Comparison of ENCODE assay signal across 14 mouse cellular contexts in genomic region chr6:117614386-117614785, GRCm38 (mm10).
DNase-seq lines count a peak whose midpoint lies in the region; ATAC-seq and TF ChIP-seq lines count a peak whose summit lies in the region.
"Had no signal": no experiment of that assay in that cellular context is flagged by ENCODE, and none has a peak within 500 bp of the region (broad histone marks: within the 10 kb centered on the region; RNA-seq: fewer than 3 reads in every experiment).

No protein-coding gene starts in this region.

- DNase-seq in heart, embryonic 10.5 days (ENCODE audit: low spot score): peak; percentile 61
- DNase-seq in heart, postnatal 14 days: no peak
- DNase-seq in lung, embryonic 14.5 days: peak; percentile 27
- DNase-seq in lung, postnatal 0 days (ENCODE audit: low spot score): no peak
- DNase-seq in natural killer cell, adult 2 months (ENCODE audit: low spot score in 2 of 2): no peak
- no peak for DNase-seq in heart, postnatal 36 days
- DNase-seq: B cell, adult 2 months; cerebellum, adult 18-20 months had no signal

- 76% methylated on average over 6 of the region's 6 CpGs for WGBS in heart, embryonic 10.5 days
- 48% methylated on average over 6 of the region's 6 CpGs for WGBS in lung, embryonic 14.5 days
- WGBS in lung, postnatal 0 days: 61% methylated on average over 6 of the region's 6 CpGs
- 48% methylated on average over 6 of the region's 6 CpGs for WGBS in stomach, embryonic 16.5 days

- no peak overlapping the region for H3K27ac ChIP-seq in heart, embryonic 10.5 days
- peak overlapping the region; percentile 27; the same call in 1 of the 2 replicates for H3K27ac ChIP-seq in lung, embryonic 14.5 days (ENCODE audit: low read depth)
- H3K27ac ChIP-seq in lung, postnatal 0 days (ENCODE audit: low read length): no peak overlapping the region
- H3K27ac ChIP-seq in embryonic fibroblast, embryonic 13.5 days (ENCODE audit: insufficient read depth, low read length): peak overlapping the region; percentile 83
- H3K27ac ChIP-seq in stomach, embryonic 16.5 days (ENCODE audit: low read length): peak overlapping the region; percentile 75
- H3K27ac ChIP-seq: forebrain, embryonic 12.5 days; hindbrain, embryonic 13.5 days had no signal

- H3K4me3 ChIP-seq in heart, embryonic 10.5 days: no peak overlapping the region
- no peak overlapping the region for H3K4me3 ChIP-seq in lung, embryonic 14.5 days (ENCODE audit: low read depth, low read length)
- no peak overlapping the region for H3K4me3 ChIP-seq in lung, postnatal 0 days (ENCODE audit: low read depth, low read length)
- H3K4me3 ChIP-seq in embryonic fibroblast, embryonic 13.5 days (ENCODE audit: insufficient read depth, low read length): no peak overlapping the region
- H3K4me3 ChIP-seq in stomach, embryonic 16.5 days (replicated peaks; ENCODE audit: low read length): no peak overlapping the region
- H3K4me3 ChIP-seq: forebrain, embryonic 12.5 days; heart, embryonic 12.5 days; hindbrain, embryonic 13.5 days had no signal

- peak; percentile 18; the same call in 1 of the 2 replicates for ATAC-seq in lung, embryonic 14.5 days (ENCODE audit: insufficient read depth)
- no peak for ATAC-seq in lung, postnatal 0 days
- peak; percentile 15; the same call in 1 of the 2 replicates for ATAC-seq in stomach, embryonic 16.5 days (ENCODE audit: insufficient read depth, low FRiP score)
- ATAC-seq: activated CD4-positive, CD25-positive, alpha-beta regulatory T cell, adult 4 months had no signal

- intact Hi-C loops in heart, postnatal 14 days (cut with DNase I): no loop called here
- intact Hi-C loops in heart, postnatal 36 days (cut with DNase I): no loop called here

- no peak for TF ChIP-seq CTCF in lung, embryonic 14.5 days (IDR thresholded peaks at IDR 0.05; ENCODE audit: low read depth)
- no peak for TF ChIP-seq CTCF in lung, postnatal 0 days (IDR thresholded peaks at IDR 0.05)
- no peak for TF ChIP-seq CTCF in embryonic fibroblast, embryonic 13.5 days (IDR thresholded peaks at IDR 0.05; ENCODE audit: borderline replicate concordance, insufficient read depth, low read length)

- peaks cover 18% of the 10 kb centered on the region for H3K4me1 ChIP-seq in heart, embryonic 10.5 days
- H3K4me1 ChIP-seq in lung, embryonic 14.5 days (ENCODE audit: insufficient read depth): peaks cover 4% of the 10 kb centered on the region
- no peaks in the 10 kb centered on the region for H3K4me1 ChIP-seq in lung, postnatal 0 days (ENCODE audit: insufficient read depth, low read depth, low read length)
- H3K4me1 ChIP-seq in embryonic fibroblast, embryonic 13.5 days (ENCODE audit: control insufficient read depth, insufficient read depth, low read length): peaks cover 18% of the 10 kb centered on the region
- peaks cover 27% of the 10 kb centered on the region for H3K4me1 ChIP-seq in stomach, embryonic 16.5 days (ENCODE audit: control insufficient read depth, insufficient read depth, low read length)
- H3K4me1 ChIP-seq: forebrain, embryonic 12.5 days; hindbrain, embryonic 13.5 days had no signal

- peaks cover 88% of the 10 kb centered on the region for H3K27me3 ChIP-seq in heart, embryonic 10.5 days (ENCODE audit: insufficient read depth, poor library complexity, severe bottlenecking)
- no peaks in the 10 kb centered on the region for H3K27me3 ChIP-seq in lung, embryonic 14.5 days (ENCODE audit: insufficient read depth, low read length)
- H3K27me3 ChIP-seq in lung, postnatal 0 days (replicated peaks; ENCODE audit: insufficient read depth, low read length): no peaks in the 10 kb centered on the region
- H3K27me3 ChIP-seq in stomach, embryonic 16.5 days (ENCODE audit: control insufficient read depth, insufficient read depth, low read length): no peaks in the 10 kb centered on the region
- H3K27me3 ChIP-seq: forebrain, embryonic 12.5 days; hindbrain, embryonic 13.5 days had no signal

- TF ChIP-seq EP300 in lung, postnatal 0 days (IDR thresholded peaks at IDR 0.05): no peak

- H3K36me3 ChIP-seq in heart, embryonic 10.5 days: no peaks in the 10 kb centered on the region
- H3K36me3 ChIP-seq in lung, embryonic 14.5 days (ENCODE audit: insufficient read depth): no peaks in the 10 kb centered on the region
- H3K36me3 ChIP-seq in lung, postnatal 0 days (ENCODE audit: insufficient read depth, low read length): no peaks in the 10 kb centered on the region
- no peaks in the 10 kb centered on the region for H3K36me3 ChIP-seq in stomach, embryonic 16.5 days (ENCODE audit: control insufficient read depth, insufficient read depth, low read length)
- H3K36me3 ChIP-seq: forebrain, embryonic 12.5 days; heart, embryonic 12.5 days; hindbrain, embryonic 13.5 days had no signal

- no peak overlapping the region for H3K9ac ChIP-seq in lung, embryonic 14.5 days
- H3K9ac ChIP-seq in lung, postnatal 0 days (replicated peaks; ENCODE audit: low read depth): no peak overlapping the region
- no peak overlapping the region for H3K9ac ChIP-seq in stomach, embryonic 16.5 days (ENCODE audit: low read length)
- H3K9ac ChIP-seq: forebrain, embryonic 12.5 days; heart, embryonic 12.5 days; hindbrain, embryonic 13.5 days had no signal

- no peaks in the 10 kb centered on the region for H3K9me3 ChIP-seq in heart, embryonic 10.5 days
- H3K9me3 ChIP-seq in lung, embryonic 14.5 days (ENCODE audit: low read depth, low read length): no peaks in the 10 kb centered on the region
- H3K9me3 ChIP-seq in lung, postnatal 0 days (ENCODE audit: low read length): no peaks in the 10 kb centered on the region
- no peaks in the 10 kb centered on the region for H3K9me3 ChIP-seq in stomach, embryonic 16.5 days (replicated peaks; ENCODE audit: control insufficient read depth, low read length)
- H3K9me3 ChIP-seq: forebrain, embryonic 12.5 days; heart, embryonic 12.5 days; hindbrain, embryonic 13.5 days had no signal

- H3K4me2 ChIP-seq in lung, embryonic 14.5 days: no peak overlapping the region
- H3K4me2 ChIP-seq in lung, postnatal 0 days (replicated peaks; ENCODE audit: low read depth, low read length): no peak overlapping the region
- peak overlapping the region; percentile 28; the same call in 1 of the 2 replicates for H3K4me2 ChIP-seq in stomach, embryonic 16.5 days (ENCODE audit: low read depth, low read length)
- H3K4me2 ChIP-seq: forebrain, embryonic 12.5 days; heart, embryonic 12.5 days; hindbrain, embryonic 13.5 days had no signal

- TF ChIP-seq POLR2A in embryonic fibroblast, embryonic 13.5 days (IDR thresholded peaks at IDR 0.05; ENCODE audit: low read depth, low read length): no peak

Comparison
In these comparisons a context has a peak if more than half of its experiments do, and no peak if none do; other contexts are left out.
1. DNase-seq: peak in heart, embryonic 10.5 days (single experiment) and lung, embryonic 14.5 days (single experiment); none in heart, postnatal 14 days (0 of 2), lung, postnatal 0 days (single experiment), natural killer cell, adult 2 months (0 of 2) and heart, postnatal 36 days (0 of 2).
2. H3K27ac ChIP-seq: peak in lung, embryonic 14.5 days (single experiment), embryonic fibroblast, embryonic 13.5 days (single experiment) and stomach, embryonic 16.5 days (single experiment); none in heart, embryonic 10.5 days (single experiment) and lung, postnatal 0 days (single experiment).